Mouse (Mus musculus) kidney, adult 2 months (tissue): ENCODE results near the gene Myh1.

ENCODE experiments used
- CTCF ChIP-seq: fragments of 200-500 bp; conservative IDR thresholded peaks from 2 replicates; pipeline ENCODE4 v1.5.1; 2011; ENCODE audit warnings: low read depth, mild to moderate bottlenecking, control low read depth, low read length, moderate library complexity, mixed read lengths; ENCODE audit not compliant: insufficient read depth, insufficient read length
- POLR2A ChIP-seq: fragments of 200-500 bp; IDR thresholded peaks from one replicate; pipeline ENCODE4 v1.6.1; 2011; ENCODE audit warnings: low read depth, low read length, control low read depth

GRCm38 (mm10) chr11:67163701-67164100, 36.2 kb upstream of the Myh1 start:
- TF ChIP-seq POLR2A (no peak), CTCF (no peak)
